Mouse (Mus musculus) liver, adult 2 months (tissue): ENCODE results near the gene Capn9.

Source experiments
- CTCF ChIP-seq: fragments of 200-500 bp; IDR thresholded peaks from 2 replicates; pipeline ENCODE4 v1.5.1; 2011; ENCODE audit warnings: low read depth, low read length, control low read depth
- POLR2A ChIP-seq: fragments of 200-500 bp; IDR thresholded peaks from 2 replicates; pipeline ENCODE4 v1.6.1; 2011; ENCODE audit warnings: low read length, control low read depth; ENCODE audit not compliant: insufficient read depth; ENCODE audit errors: extremely low read depth

- TF ChIP-seq POLR2A (no peak), CTCF (no peak)
Observed at GRCm38 (mm10) chr8:124586556-124586955, 10.6 kb downstream of the Capn9 start.
